Comparison of ENCODE assay signal across 14 mouse cellular contexts in genomic region chr17:45869014-45869968, GRCm38 (mm10).
A peak's percentile ranks its signal among the peaks of the same experiment; 100 is the strongest.
DNase-seq lines count a peak whose midpoint lies in the region; ATAC-seq and TF ChIP-seq lines count a peak whose summit lies in the region.
"Had no signal": no experiment of that assay in that cellular context is flagged by ENCODE, and none has a peak within 500 bp of the region (broad histone marks: within the 10 kb centered on the region; RNA-seq: fewer than 3 reads in every experiment).

No protein-coding gene starts in this region.

- H3K27ac ChIP-seq in heart, embryonic 10.5 days, result peak overlapping the region; percentile 62
- no peak overlapping the region for H3K27ac ChIP-seq in heart, embryonic 12.5 days (ENCODE audit: poor library complexity, severe bottlenecking)
- H3K27ac ChIP-seq in stomach, embryonic 16.5 days (ENCODE audit: low read length), result peak overlapping the region; percentile 19; the same call in 1 of the 2 replicates
- H3K27ac ChIP-seq in stomach, postnatal 0 days (replicated peaks), result no peak overlapping the region
- peak overlapping the region; percentile 43 for H3K27ac ChIP-seq in kidney, embryonic 16.5 days (ENCODE audit: low read length)
- H3K27ac ChIP-seq: hindbrain, embryonic 12.5 days; liver, embryonic 14.5 days; midbrain, embryonic 15.5 days had no signal

- no peak for DNase-seq in heart, embryonic 10.5 days (ENCODE audit: low spot score)
- no peak for DNase-seq in stomach, postnatal 0 days (ENCODE audit: low spot score)
- no peak for DNase-seq in left cerebral cortex, postnatal 25 days (ENCODE audit: low spot score in 2 of 2)
- no peak for DNase-seq in frontal cortex, postnatal 25 days (ENCODE audit: low spot score in 2 of 2)
- no peak for DNase-seq in ovary, adult 18-20 months (ENCODE audit: low spot score)
- DNase-seq: layer of hippocampus, postnatal 36 days; thymus, postnatal 36 days had no signal

- 49% methylated on average over 17 of the region's 17 CpGs for WGBS in heart, embryonic 10.5 days
- WGBS in heart, embryonic 12.5 days, result 50% methylated on average over 17 of the region's 17 CpGs
- WGBS in stomach, embryonic 16.5 days, result 40% methylated on average over 17 of the region's 17 CpGs
- 43% methylated on average over 17 of the region's 17 CpGs for WGBS in stomach, postnatal 0 days
- 46% methylated on average over 17 of the region's 17 CpGs for WGBS in kidney, embryonic 16.5 days

- TF ChIP-seq CTCF in stomach, postnatal 0 days (IDR thresholded peaks at IDR 0.05; ENCODE audit: low read depth), result no peak

- no peaks in the 10 kb centered on the region for H3K36me3 ChIP-seq in heart, embryonic 10.5 days
- no peaks in the 10 kb centered on the region for H3K36me3 ChIP-seq in heart, embryonic 12.5 days
- H3K36me3 ChIP-seq in stomach, embryonic 16.5 days (ENCODE audit: control insufficient read depth, insufficient read depth, low read length), result no peaks in the 10 kb centered on the region
- no peaks in the 10 kb centered on the region for H3K36me3 ChIP-seq in stomach, postnatal 0 days (ENCODE audit: control insufficient read depth, insufficient read depth, low read length)
- H3K36me3 ChIP-seq in kidney, embryonic 16.5 days (ENCODE audit: insufficient read depth, low read length), result no peaks in the 10 kb centered on the region
- H3K36me3 ChIP-seq: hindbrain, embryonic 12.5 days; midbrain, embryonic 15.5 days had no signal

- TF ChIP-seq EP300 in stomach, postnatal 0 days (optimal IDR thresholded peaks at IDR 0.05), result no peak

- peaks cover 6% of the 10 kb centered on the region; the same call in 1 of the 2 replicates for H3K9me3 ChIP-seq in heart, embryonic 10.5 days
- H3K9me3 ChIP-seq in heart, embryonic 12.5 days (replicated peaks), result 0 out of 2 replicates have a peak, but pooled peaks cover 7% of the 10 kb centered on the region
- H3K9me3 ChIP-seq in stomach, embryonic 16.5 days (replicated peaks; ENCODE audit: control insufficient read depth, low read length), result no peaks in the 10 kb centered on the region
- no peaks in the 10 kb centered on the region for H3K9me3 ChIP-seq in stomach, postnatal 0 days (ENCODE audit: control insufficient read depth, low read length)
- 0 out of 2 replicates have a peak, but pooled peaks cover 6% of the 10 kb centered on the region for H3K9me3 ChIP-seq in kidney, embryonic 16.5 days (ENCODE audit: low read length)
- H3K9me3 ChIP-seq: hindbrain, embryonic 12.5 days; midbrain, embryonic 15.5 days had no signal

- H3K27me3 ChIP-seq in heart, embryonic 10.5 days (ENCODE audit: insufficient read depth, poor library complexity, severe bottlenecking), result peaks cover 40% of the 10 kb centered on the region
- peaks cover 31% of the 10 kb centered on the region for H3K27me3 ChIP-seq in heart, embryonic 12.5 days (replicated peaks)
- peaks cover 4% of the 10 kb centered on the region; the same call in 1 of the 2 replicates for H3K27me3 ChIP-seq in stomach, embryonic 16.5 days (ENCODE audit: control insufficient read depth, insufficient read depth, low read length)
- H3K27me3 ChIP-seq in stomach, postnatal 0 days (ENCODE audit: control insufficient read depth, insufficient read depth, low read length), result no peaks in the 10 kb centered on the region
- peaks cover 16% of the 10 kb centered on the region; the same call in 1 of the 2 replicates for H3K27me3 ChIP-seq in kidney, embryonic 16.5 days (ENCODE audit: insufficient read depth, low read length)
- H3K27me3 ChIP-seq: midbrain, embryonic 15.5 days had no signal

- H3K4me3 ChIP-seq in heart, embryonic 10.5 days, result no peak overlapping the region
- H3K4me3 ChIP-seq in heart, embryonic 12.5 days, result no peak overlapping the region
- no peak overlapping the region for H3K4me3 ChIP-seq in stomach, embryonic 16.5 days (replicated peaks; ENCODE audit: low read length)
- H3K4me3 ChIP-seq in stomach, postnatal 0 days (ENCODE audit: low read depth, low read length), result no peak overlapping the region
- no peak overlapping the region for H3K4me3 ChIP-seq in kidney, embryonic 16.5 days (ENCODE audit: low read length)
- H3K4me3 ChIP-seq: erythroblast, embryonic 14.5 days; hindbrain, embryonic 12.5 days; midbrain, embryonic 15.5 days had no signal

- intact Hi-C loops in left cerebral cortex, postnatal 25 days (cut with DNase I), result no loop called here

- no peak overlapping the region for H3K4me2 ChIP-seq in heart, embryonic 12.5 days
- no peak overlapping the region for H3K4me2 ChIP-seq in stomach, embryonic 16.5 days (ENCODE audit: low read depth, low read length)
- H3K4me2 ChIP-seq in stomach, postnatal 0 days (replicated peaks; ENCODE audit: low read depth), result no peak overlapping the region
- H3K4me2 ChIP-seq in kidney, embryonic 16.5 days (replicated peaks; ENCODE audit: low read depth, low read length), result no peak overlapping the region
- H3K4me2 ChIP-seq: hindbrain, embryonic 12.5 days; midbrain, embryonic 15.5 days had no signal

- H3K9ac ChIP-seq in heart, embryonic 12.5 days, result no peak overlapping the region
- H3K9ac ChIP-seq in stomach, embryonic 16.5 days (ENCODE audit: low read length), result no peak overlapping the region
- H3K9ac ChIP-seq in stomach, postnatal 0 days (ENCODE audit: low read length), result no peak overlapping the region
- no peak overlapping the region for H3K9ac ChIP-seq in kidney, embryonic 16.5 days (replicated peaks; ENCODE audit: low read length)
- H3K9ac ChIP-seq: hindbrain, embryonic 12.5 days; liver, embryonic 14.5 days; midbrain, embryonic 15.5 days had no signal

- no peak for ATAC-seq in heart, embryonic 12.5 days (ENCODE audit: insufficient number of reproducible peaks, low FRiP score)
- peak; percentile 23; the same call in 1 of the 2 replicates for ATAC-seq in stomach, embryonic 16.5 days (ENCODE audit: insufficient read depth, low FRiP score)
- ATAC-seq in stomach, postnatal 0 days (ENCODE audit: low FRiP score, low TSS enrichment), result no peak
- peak; percentile 53 for ATAC-seq in kidney, embryonic 16.5 days (ENCODE audit: low FRiP score, low TSS enrichment)
- ATAC-seq: midbrain, embryonic 15.5 days had no signal

- peaks cover 76% of the 10 kb centered on the region for H3K4me1 ChIP-seq in heart, embryonic 10.5 days
- H3K4me1 ChIP-seq in heart, embryonic 12.5 days (replicated peaks), result peaks cover 58% of the 10 kb centered on the region
- peaks cover 42% of the 10 kb centered on the region for H3K4me1 ChIP-seq in stomach, embryonic 16.5 days (ENCODE audit: control insufficient read depth, insufficient read depth, low read length)
- peaks cover 6% of the 10 kb centered on the region for H3K4me1 ChIP-seq in stomach, postnatal 0 days (replicated peaks; ENCODE audit: control insufficient read depth, insufficient read depth)
- H3K4me1 ChIP-seq in kidney, embryonic 16.5 days (ENCODE audit: insufficient read depth, low read length), result peaks cover 56% of the 10 kb centered on the region

Comparison
In these comparisons a context has a peak if more than half of its experiments do, and no peak if none do; other contexts are left out.
1. H3K27ac ChIP-seq: peak in heart, embryonic 10.5 days (single experiment), stomach, embryonic 16.5 days (single experiment) and kidney, embryonic 16.5 days (single experiment); none in heart, embryonic 12.5 days (single experiment) and stomach, postnatal 0 days (single experiment).
2. ATAC-seq: peak in stomach, embryonic 16.5 days (single experiment) and kidney, embryonic 16.5 days (single experiment); none in heart, embryonic 12.5 days (single experiment) and stomach, postnatal 0 days (single experiment).